Mouse (Mus musculus) monocyte, adult 2 months (primary cell): ENCODE measurements around the gene Parp16.
A peak's percentile ranks its signal among the peaks of the same experiment; 100 is the strongest.

ENCODE experiments used
- DNase-seq, 2 experiments: peaks; one replicate each; pipeline ENCODE4 v3.0.0; 2022; ENCODE audit warnings: low spot score in 2 of 2, low read depth in 1 of 2

Parp16 gene

GRCm38 (mm10) chr9:65178336-65179213 lies 16.6 kb upstream of the Parp16 start:
- DNase-seq = no peak

GRCm38 (mm10) chr9:65179817-65180624 lies 15.1 kb upstream of the Parp16 start:
- no peak for DNase-seq

GRCm38 (mm10) chr9:65188599-65188998 lies 6.6 kb upstream of the Parp16 start:
- DNase-seq = peak; percentile 45 to 70

GRCm38 (mm10) chr9:65190306-65190705 lies 4.8 kb upstream of the Parp16 start:
- no peak for DNase-seq

- no peak for DNase-seq
Measured at GRCm38 (mm10) chr9:65191389-65191754, 3.8 kb upstream of the Parp16 start.

- no peak for DNase-seq
Measured at GRCm38 (mm10) chr9:65191755-65192469, 3.2 kb upstream of the Parp16 start.

GRCm38 (mm10) chr9:65193214-65193613 lies 1.9 kb upstream of the Parp16 start:
- no peak for DNase-seq

- no peak for DNase-seq
Measured at GRCm38 (mm10) chr9:65195621-65195981, 448 bp downstream of the Parp16 start.

- no peak for DNase-seq
Measured at GRCm38 (mm10) chr9:65195982-65196737, 1.0 kb downstream of the Parp16 start.

- DNase-seq = peak; percentile 72 to 90
Measured at GRCm38 (mm10) chr9:65196738-65197569, 1.8 kb downstream of the Parp16 start.

GRCm38 (mm10) chr9:65197826-65198225 lies 2.7 kb downstream of the Parp16 start:
- no peak for DNase-seq

- DNase-seq = no peak
Measured at GRCm38 (mm10) chr9:65199723-65200122, 4.6 kb downstream of the Parp16 start.

GRCm38 (mm10) chr9:65200606-65201005 lies 5.5 kb downstream of the Parp16 start:
- no peak for DNase-seq

- DNase-seq = no peak
Measured at GRCm38 (mm10) chr9:65201021-65201380, 5.8 kb downstream of the Parp16 start.

- peak in 1 of 2 experiments; percentile 54 for DNase-seq
Measured at GRCm38 (mm10) chr9:65201381-65202164, 6.4 kb downstream of the Parp16 start.

- DNase-seq = no peak
Measured at GRCm38 (mm10) chr9:65202165-65202754, 7.1 kb downstream of the Parp16 start.

GRCm38 (mm10) chr9:65205049-65205815 lies 10.1 kb downstream of the Parp16 start:
- no peak for DNase-seq
